Mouse (Mus musculus) small intestine, adult 2 months (tissue): Measurements from ENCODE around the gene P2ry14.

ENCODE experiments used
- CTCF ChIP-seq: fragments of 200-500 bp; IDR thresholded peaks from 2 replicates; pipeline ENCODE4 v1.5.1; 2012; ENCODE audit warnings: low read depth, mild to moderate bottlenecking, control low read depth, inconsistent platforms, low read length, moderate library complexity, mixed read lengths; ENCODE audit not compliant: insufficient replicate concordance, insufficient read length; ENCODE audit errors: extremely low read depth
- POLR2A ChIP-seq: fragments of 200-500 bp; IDR thresholded peaks from 2 replicates; pipeline ENCODE4 v1.6.1; 2012; ENCODE audit warnings: low read depth, mild to moderate bottlenecking, control low read depth, inconsistent platforms, low read length, moderate library complexity

- TF ChIP-seq CTCF (no peak), POLR2A (no peak)
Measured at GRCm38 (mm10) chr3:59153424-59153823, at the start of gene P2ry14.
